Comparison of ENCODE assay signal across 10 mouse cellular contexts in the genomic region with DNA sequence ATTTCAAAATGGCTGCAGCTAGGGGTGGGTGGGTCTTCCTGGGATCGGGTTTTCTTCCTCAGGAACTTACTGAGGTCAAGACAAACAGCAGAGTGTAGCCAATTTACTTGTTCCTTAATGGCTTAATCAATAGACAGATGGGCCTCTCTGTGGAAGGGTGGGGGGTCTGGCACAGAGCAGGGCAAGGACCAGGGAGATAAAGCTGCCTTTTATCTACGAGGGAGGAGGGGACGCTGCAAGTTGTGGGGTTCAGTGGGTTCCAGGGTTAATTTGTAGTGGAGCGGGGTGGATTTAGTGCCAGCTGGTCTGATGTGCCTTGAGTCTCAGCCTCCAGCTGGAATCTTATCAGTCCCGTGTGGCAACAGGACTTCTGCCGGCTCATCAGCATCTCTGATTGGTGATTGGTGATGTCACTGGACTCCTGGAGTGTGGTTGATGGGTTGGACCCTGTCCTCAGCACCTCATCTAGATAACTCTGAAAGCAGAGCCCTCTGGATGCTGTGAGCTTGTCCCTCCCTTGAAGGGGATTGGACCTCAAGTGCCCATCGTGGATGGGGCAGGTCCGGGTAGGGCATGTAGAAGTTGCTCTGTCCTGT.
DNase-seq lines count a peak whose midpoint lies in the region; ATAC-seq and TF ChIP-seq lines count a peak whose summit lies in the region.
"Had no signal": no experiment of that assay in that cellular context is flagged by ENCODE, and none has a peak within 500 bp of the region (broad histone marks: within the 10 kb centered on the region; RNA-seq: fewer than 3 reads in every experiment).

No protein-coding gene starts in this region.

- H3K36me3 ChIP-seq in hindbrain, embryonic 15.5 days: no peaks in the 10 kb centered on the region
- no peaks in the 10 kb centered on the region for H3K36me3 ChIP-seq in midbrain, embryonic 11.5 days (ENCODE audit: control insufficient read depth, insufficient read depth, low read length)
- no peaks in the 10 kb centered on the region for H3K36me3 ChIP-seq in heart, adult 2 months (ENCODE audit: control insufficient read depth, insufficient read depth, low read length)

- H3K9me3 ChIP-seq in hindbrain, embryonic 15.5 days: no peaks in the 10 kb centered on the region
- no peaks in the 10 kb centered on the region for H3K9me3 ChIP-seq in midbrain, embryonic 11.5 days (ENCODE audit: control insufficient read depth, low read length)

- intact Hi-C loops in heart, adult 2 months (cut with DNase I): no loop called here

- peak overlapping the region; percentile 34 for H3K4me2 ChIP-seq in hindbrain, embryonic 15.5 days
- H3K4me2 ChIP-seq in midbrain, embryonic 11.5 days: no peak overlapping the region

- no peak for TF ChIP-seq CTCF in heart, adult 2 months (IDR thresholded peaks at IDR 0.05)

- H3K79me2 ChIP-seq in heart, adult 2 months (replicated peaks; ENCODE audit: control insufficient read depth, insufficient read depth, low read length): no peaks in the 10 kb centered on the region

- WGBS in hindbrain, embryonic 15.5 days: 37% methylated on average over 8 of the region's 8 CpGs
- WGBS in midbrain, embryonic 11.5 days: 64% methylated on average over 8 of the region's 8 CpGs
- WGBS in heart, adult 2 months: 56% methylated on average over 8 of the region's 8 CpGs

- peak overlapping the region; percentile 78 for H3K27ac ChIP-seq in hindbrain, embryonic 15.5 days (replicated peaks)
- H3K27ac ChIP-seq in midbrain, embryonic 11.5 days (ENCODE audit: low read depth, low read length): 0 out of 2 replicates have a peak overlapping the region, but pooled peaks have one; percentile 59
- H3K27ac ChIP-seq in heart, adult 2 months: no peak overlapping the region

- TF ChIP-seq POLR2A in heart, adult 2 months (IDR thresholded peaks at IDR 0.05; ENCODE audit: insufficient read depth, low read depth, low read length): no peak

- DNase-seq in cerebellum, postnatal 14 days: peak; percentile 33 to 41
- DNase-seq in cerebellum, postnatal 4 days (ENCODE audit: low spot score in 2 of 2): no peak
- peak; percentile 34 for DNase-seq in R1 (ENCODE audit: low read depth, low spot score)
- DNase-seq in midbrain, embryonic 11.5 days (ENCODE audit: low spot score, missing footprints): no peak
- DNase-seq in heart, adult 2 months: no peak
- no peak for DNase-seq in left cerebral cortex, adult 18-20 months (ENCODE audit: low spot score in 2 of 2)
- DNase-seq: gastrocnemius, postnatal 10 days; heart, postnatal 14 days had no signal

- TF ChIP-seq EP300 in heart, adult 2 months (IDR thresholded peaks at IDR 0.05; ENCODE audit: insufficient read depth, low read depth, low read length): no peak

- peak; percentile 19; the same call in 1 of the 2 replicates for ATAC-seq in hindbrain, embryonic 15.5 days (ENCODE audit: low FRiP score, low read depth)
- peak; percentile 49; the same call in 1 of the 2 replicates for ATAC-seq in midbrain, embryonic 11.5 days (ENCODE audit: low FRiP score)
- no peak for ATAC-seq in erythroblast, adult 5-6 weeks (replicated peaks; ENCODE audit: low FRiP score, poor library complexity, severe bottlenecking)

- H3K27me3 ChIP-seq in hindbrain, embryonic 15.5 days: no peaks in the 10 kb centered on the region
- no peaks in the 10 kb centered on the region for H3K27me3 ChIP-seq in midbrain, embryonic 11.5 days (ENCODE audit: control insufficient read depth, insufficient read depth, low read length)
- no peaks in the 10 kb centered on the region for H3K27me3 ChIP-seq in heart, adult 2 months (ENCODE audit: control insufficient read depth, insufficient read depth, low read length)

- no peak overlapping the region for H3K9ac ChIP-seq in hindbrain, embryonic 15.5 days
- no peak overlapping the region for H3K9ac ChIP-seq in midbrain, embryonic 11.5 days (ENCODE audit: low read length)
- no peak overlapping the region for H3K9ac ChIP-seq in heart, adult 2 months (ENCODE audit: low read depth, low read length)

- H3K4me1 ChIP-seq in hindbrain, embryonic 15.5 days (replicated peaks): peaks cover 69% of the 10 kb centered on the region
- peaks cover 22% of the 10 kb centered on the region for H3K4me1 ChIP-seq in midbrain, embryonic 11.5 days (ENCODE audit: control insufficient read depth, insufficient read depth, low read length)
- peaks cover 10% of the 10 kb centered on the region for H3K4me1 ChIP-seq in heart, adult 2 months (ENCODE audit: control insufficient read depth, insufficient read depth, low read length)

- H3K4me3 ChIP-seq in hindbrain, embryonic 15.5 days: no peak overlapping the region
- no peak overlapping the region for H3K4me3 ChIP-seq in midbrain, embryonic 11.5 days (ENCODE audit: low read depth, low read length)
- H3K4me3 ChIP-seq in heart, adult 2 months: no peak overlapping the region

Comparison
In these comparisons a context has a peak if more than half of its experiments do, and no peak if none do; other contexts are left out.
1. DNase-seq: peak in cerebellum, postnatal 14 days (2 of 2) and R1 (single experiment); none in cerebellum, postnatal 4 days (0 of 2), midbrain, embryonic 11.5 days (single experiment), heart, adult 2 months (0 of 2) and left cerebral cortex, adult 18-20 months (0 of 2).